Comparison of ENCODE assay signal across 12 mouse cellular contexts in the genomic region with DNA sequence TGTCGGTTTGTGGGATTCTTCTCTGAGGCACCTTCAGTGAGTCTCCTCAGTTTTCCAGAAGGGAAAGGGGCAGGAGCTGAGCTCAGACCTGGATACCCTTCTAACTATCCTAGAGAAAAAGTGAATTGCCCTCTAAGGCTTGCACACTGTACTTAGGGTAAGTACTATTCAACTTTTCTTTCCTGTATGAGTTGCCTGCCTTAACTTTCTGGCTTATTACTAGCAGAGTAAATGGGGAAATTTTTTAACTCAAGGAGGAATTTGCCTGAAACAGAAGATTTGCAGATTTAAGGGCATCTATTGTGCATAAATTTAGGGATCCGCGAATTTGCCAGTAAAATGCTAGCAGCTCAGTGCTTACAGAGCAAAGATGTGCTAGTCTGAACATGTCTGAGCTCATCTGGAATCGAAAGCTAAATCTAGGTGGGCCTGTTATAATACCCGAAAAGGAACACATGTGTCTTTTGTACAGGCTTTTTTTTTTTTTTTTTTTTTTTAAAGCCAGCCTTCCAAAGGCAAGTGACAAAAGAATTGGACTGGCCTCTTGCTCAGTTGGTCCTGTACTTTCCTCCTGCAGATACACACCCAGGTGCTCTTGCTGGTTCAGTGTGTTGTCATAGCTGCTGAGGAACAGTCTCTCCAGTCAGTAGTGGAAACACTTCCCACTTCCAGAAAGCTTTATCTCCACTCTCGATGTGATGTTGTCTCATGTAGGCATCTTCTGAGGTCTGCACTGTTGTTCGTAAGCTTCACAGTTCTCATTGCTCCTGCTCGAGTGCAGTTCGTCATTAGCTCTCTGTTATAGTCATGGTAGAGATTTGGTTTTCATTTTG.
DNase-seq lines count a peak whose midpoint lies in the region; ATAC-seq and TF ChIP-seq lines count a peak whose summit lies in the region.
"Had no signal": no experiment of that assay in that cellular context is flagged by ENCODE, and none has a peak within 500 bp of the region (broad histone marks: within the 10 kb centered on the region; RNA-seq: fewer than 3 reads in every experiment).

No protein-coding gene starts in this region.

- H3K4me3 ChIP-seq in midbrain, embryonic 12.5 days, result no peak overlapping the region; the same call in 1 of the 2 replicates
- no peak overlapping the region for H3K4me3 ChIP-seq in midbrain, embryonic 11.5 days (ENCODE audit: low read depth, low read length)
- peak overlapping the region; percentile 48 for H3K4me3 ChIP-seq in forebrain, postnatal 0 days (ENCODE audit: low read depth, low read length)
- H3K4me3 ChIP-seq in olfactory bulb, adult 2 months (ENCODE audit: insufficient read depth, low read depth, low read length), result peak overlapping the region; percentile 16; the same call in 1 of the 2 replicates
- no peak overlapping the region for H3K4me3 ChIP-seq in limb, embryonic 10.5 days
- H3K4me3 ChIP-seq: lung, embryonic 15.5 days had no signal

- H3K9ac ChIP-seq in midbrain, embryonic 12.5 days (replicated peaks), result no peak overlapping the region
- H3K9ac ChIP-seq in midbrain, embryonic 11.5 days (ENCODE audit: low read length), result no peak overlapping the region
- peak overlapping the region; percentile 61 for H3K9ac ChIP-seq in forebrain, postnatal 0 days
- H3K9ac ChIP-seq: lung, embryonic 15.5 days had no signal

- H3K27ac ChIP-seq in midbrain, embryonic 12.5 days (replicated peaks), result no peak overlapping the region
- H3K27ac ChIP-seq in midbrain, embryonic 11.5 days (ENCODE audit: low read depth, low read length), result no peak overlapping the region
- H3K27ac ChIP-seq in forebrain, postnatal 0 days (ENCODE audit: low read depth, low read length), result peak overlapping the region; percentile 95
- H3K27ac ChIP-seq in olfactory bulb, adult 2 months (ENCODE audit: insufficient read depth, low read depth, low read length), result peak overlapping the region; percentile 91
- no peak overlapping the region for H3K27ac ChIP-seq in limb, embryonic 10.5 days
- H3K27ac ChIP-seq: lung, embryonic 15.5 days had no signal

- no peaks in the 10 kb centered on the region for H3K27me3 ChIP-seq in midbrain, embryonic 12.5 days
- no peaks in the 10 kb centered on the region for H3K27me3 ChIP-seq in midbrain, embryonic 11.5 days (ENCODE audit: control insufficient read depth, insufficient read depth, low read length)
- no peaks in the 10 kb centered on the region for H3K27me3 ChIP-seq in forebrain, postnatal 0 days (ENCODE audit: insufficient read depth, low read length)
- peaks cover 19% of the 10 kb centered on the region for H3K27me3 ChIP-seq in limb, embryonic 10.5 days (ENCODE audit: low read depth, poor library complexity, severe bottlenecking)
- H3K27me3 ChIP-seq: lung, embryonic 15.5 days had no signal

- peaks cover 38% of the 10 kb centered on the region for H3K4me1 ChIP-seq in midbrain, embryonic 12.5 days
- peaks cover 16% of the 10 kb centered on the region for H3K4me1 ChIP-seq in midbrain, embryonic 11.5 days (ENCODE audit: control insufficient read depth, insufficient read depth, low read length)
- H3K4me1 ChIP-seq in forebrain, postnatal 0 days (ENCODE audit: insufficient read depth), result no peaks in the 10 kb centered on the region
- H3K4me1 ChIP-seq in olfactory bulb, adult 2 months (ENCODE audit: control insufficient read depth, insufficient read depth, low read length), result peaks cover 2% of the 10 kb centered on the region; the same call in 1 of the 2 replicates
- peaks cover 22% of the 10 kb centered on the region for H3K4me1 ChIP-seq in limb, embryonic 10.5 days

- ATAC-seq in midbrain, embryonic 12.5 days (ENCODE audit: low FRiP score, low read depth), result no peak
- ATAC-seq in midbrain, embryonic 11.5 days (ENCODE audit: low FRiP score), result no peak
- peak; percentile 3; the same call in 1 of the 2 replicates for ATAC-seq in forebrain, postnatal 0 days
- ATAC-seq: intestine, embryonic 16.5 days had no signal

- H3K9me3 ChIP-seq in midbrain, embryonic 12.5 days, result no peaks in the 10 kb centered on the region
- H3K9me3 ChIP-seq in midbrain, embryonic 11.5 days (ENCODE audit: control insufficient read depth, low read length), result no peaks in the 10 kb centered on the region
- H3K9me3 ChIP-seq in forebrain, postnatal 0 days (ENCODE audit: low read length), result no peaks in the 10 kb centered on the region
- no peaks in the 10 kb centered on the region for H3K9me3 ChIP-seq in limb, embryonic 10.5 days (replicated peaks)
- H3K9me3 ChIP-seq: lung, embryonic 15.5 days had no signal

- intact Hi-C loops in heart, postnatal 36 days (cut with DNase I), result loop anchor here (5.0 kb wide), 1 partner anchor 601 kb away; no protein-coding TSS in a partner anchor

- TF ChIP-seq POLR2A in olfactory bulb, adult 2 months (IDR thresholded peaks at IDR 0.05; ENCODE audit: insufficient read depth, low read depth, low read length), result no peak

- no peaks in the 10 kb centered on the region for H3K36me3 ChIP-seq in midbrain, embryonic 12.5 days
- no peaks in the 10 kb centered on the region for H3K36me3 ChIP-seq in midbrain, embryonic 11.5 days (ENCODE audit: control insufficient read depth, insufficient read depth, low read length)
- no peaks in the 10 kb centered on the region for H3K36me3 ChIP-seq in forebrain, postnatal 0 days (ENCODE audit: insufficient read depth)
- no peaks in the 10 kb centered on the region for H3K36me3 ChIP-seq in limb, embryonic 10.5 days
- H3K36me3 ChIP-seq: lung, embryonic 15.5 days had no signal

- peak; percentile 75 for DNase-seq in heart, adult 11 months
- DNase-seq in heart, postnatal 36 days, result no peak
- no peak for DNase-seq in midbrain, embryonic 11.5 days (ENCODE audit: low spot score, missing footprints)
- peak; percentile 66 for DNase-seq in forebrain, postnatal 0 days
- no peak for DNase-seq in layer of hippocampus, adult 9-10 months (ENCODE audit: low spot score)
- DNase-seq in limb, embryonic 10.5 days (ENCODE audit: low spot score), result no peak
- DNase-seq: adrenal gland, postnatal 14 days; thymus, postnatal 14 days had no signal

- no peak for TF ChIP-seq CTCF in forebrain, postnatal 0 days (IDR thresholded peaks at IDR 0.05; ENCODE audit: low read depth)
- TF ChIP-seq CTCF in olfactory bulb, adult 2 months (IDR thresholded peaks at IDR 0.05; ENCODE audit: insufficient read depth, low read depth, low read length), result no peak

- peak overlapping the region; percentile 27 for H3K4me2 ChIP-seq in midbrain, embryonic 12.5 days (replicated peaks)
- H3K4me2 ChIP-seq in midbrain, embryonic 11.5 days, result no peak overlapping the region
- peak overlapping the region; percentile 72 for H3K4me2 ChIP-seq in forebrain, postnatal 0 days (ENCODE audit: low read depth)
- H3K4me2 ChIP-seq: lung, embryonic 15.5 days had no signal

- WGBS in midbrain, embryonic 12.5 days, result 70% methylated on average over 9 of the region's 9 CpGs
- 77% methylated on average over 9 of the region's 9 CpGs for WGBS in midbrain, embryonic 11.5 days
- 32% methylated on average over 9 of the region's 9 CpGs for WGBS in forebrain, postnatal 0 days
- 33% methylated on average over 9 of the region's 9 CpGs for WGBS in olfactory bulb, adult 2 months
- 81% methylated on average over 9 of the region's 9 CpGs for WGBS in limb, embryonic 10.5 days

Comparison
In these comparisons a context has a peak if more than half of its experiments do, and no peak if none do; other contexts are left out.
1. DNase-seq: peak in heart, adult 11 months (single experiment) and forebrain, postnatal 0 days (single experiment); none in heart, postnatal 36 days (0 of 2), midbrain, embryonic 11.5 days (single experiment), layer of hippocampus, adult 9-10 months (single experiment) and limb, embryonic 10.5 days (single experiment).
2. H3K27ac ChIP-seq: peak in forebrain, postnatal 0 days (single experiment) and olfactory bulb, adult 2 months (single experiment); none in midbrain, embryonic 12.5 days (single experiment), midbrain, embryonic 11.5 days (single experiment) and limb, embryonic 10.5 days (single experiment).
3. H3K4me3 ChIP-seq: peak in forebrain, postnatal 0 days (single experiment) and olfactory bulb, adult 2 months (single experiment); none in midbrain, embryonic 12.5 days (single experiment), midbrain, embryonic 11.5 days (single experiment) and limb, embryonic 10.5 days (single experiment).